Mouse (Mus musculus) thymus, postnatal 36 days (tissue): ENCODE measurements around the gene Cdc42bpg.
A peak's percentile ranks its signal among the peaks of the same experiment; 100 is the strongest.

Experiments
- DNase-seq, 2 experiments: peaks; one replicate each; pipeline ENCODE4 v3.0.0; 2022; ENCODE audit warnings: mixed read lengths in 2 of 2

Cdc42bpg gene

DNA sequence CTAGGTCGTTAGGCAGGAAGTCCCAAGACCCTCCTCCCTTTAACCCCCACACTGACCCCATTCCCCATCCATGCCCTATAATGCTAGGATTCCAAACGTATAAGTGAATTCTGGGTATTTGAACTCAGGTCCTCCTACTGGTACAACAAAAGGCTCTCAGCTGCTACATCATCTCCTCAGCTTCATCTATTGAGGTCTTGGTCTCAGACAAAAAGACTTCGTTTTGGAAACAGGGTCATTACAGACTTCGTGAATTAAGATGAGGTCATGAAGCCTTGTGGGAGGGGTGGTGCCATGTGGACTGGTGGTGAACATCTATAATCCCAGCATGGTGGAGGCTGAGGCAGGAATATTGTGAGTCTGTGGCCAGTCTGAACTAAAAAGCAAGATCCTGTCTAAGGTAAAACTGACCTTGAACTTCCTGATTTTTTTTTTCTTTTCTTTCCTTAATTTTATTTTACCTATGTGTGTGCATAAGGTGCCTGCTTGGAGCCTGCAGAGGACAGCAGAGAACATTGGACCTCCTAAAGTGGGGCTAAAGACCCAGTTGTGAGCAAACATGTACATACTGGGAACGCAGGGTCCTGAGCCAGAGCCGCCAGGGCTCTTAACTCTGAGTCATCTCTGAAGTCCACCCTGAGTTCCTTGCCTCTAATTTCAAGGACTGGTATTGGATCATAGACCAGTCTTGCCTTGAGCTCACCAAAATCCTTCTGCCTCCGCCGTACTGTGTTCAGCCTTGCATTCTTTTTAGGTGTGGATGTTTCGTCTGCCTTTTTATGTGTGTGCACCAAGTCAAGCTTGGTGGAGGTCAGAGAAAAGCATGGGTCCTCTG lies 27.7 kb downstream of the Cdc42bpg start:
- DNase-seq, result no peak

DNA sequence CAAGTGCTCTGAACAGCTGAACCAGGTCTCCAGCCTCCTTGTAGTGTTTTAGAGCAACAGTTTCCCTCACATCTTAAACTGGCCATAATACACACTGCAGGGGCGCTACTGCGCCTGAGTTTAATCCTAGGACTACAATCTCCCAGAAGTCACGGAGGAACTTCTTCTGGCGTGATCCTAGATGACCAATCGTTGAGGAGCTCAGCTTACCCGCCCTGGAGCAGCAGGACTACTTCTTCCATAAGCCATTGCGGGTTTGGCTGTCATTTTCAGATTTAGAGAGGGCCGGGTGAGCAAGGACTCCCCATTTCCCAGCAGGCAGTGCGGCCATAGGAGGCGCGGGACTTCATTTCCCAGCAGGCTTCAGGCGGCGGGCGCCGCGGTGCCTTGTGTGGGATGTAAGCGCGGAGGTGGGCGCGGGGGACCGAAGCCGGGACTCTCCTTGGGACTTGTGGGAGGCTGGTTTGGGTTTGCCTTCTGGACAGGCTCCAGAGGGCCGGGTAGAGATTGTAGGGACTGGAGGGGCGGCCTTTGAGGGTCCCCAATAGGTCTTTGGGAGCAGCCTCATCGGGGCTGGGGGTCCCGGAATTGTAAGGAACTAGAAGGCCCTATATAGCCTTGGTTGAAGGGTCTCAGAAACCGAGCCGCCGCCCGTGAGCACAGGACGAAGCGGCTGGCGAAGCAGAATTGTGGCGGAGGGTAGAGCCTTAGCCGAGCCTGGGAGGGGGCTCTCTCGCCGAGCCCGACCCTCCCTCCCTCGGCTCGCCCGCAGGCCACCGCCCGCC lies 28.6 kb downstream of the Cdc42bpg start, which contains the start of gene Men1:
Men1 (plus strand) TSS at position 307 of the 785 bp plus-strand sequence.
- peak; percentile 88 to 92 for DNase-seq

DNA sequence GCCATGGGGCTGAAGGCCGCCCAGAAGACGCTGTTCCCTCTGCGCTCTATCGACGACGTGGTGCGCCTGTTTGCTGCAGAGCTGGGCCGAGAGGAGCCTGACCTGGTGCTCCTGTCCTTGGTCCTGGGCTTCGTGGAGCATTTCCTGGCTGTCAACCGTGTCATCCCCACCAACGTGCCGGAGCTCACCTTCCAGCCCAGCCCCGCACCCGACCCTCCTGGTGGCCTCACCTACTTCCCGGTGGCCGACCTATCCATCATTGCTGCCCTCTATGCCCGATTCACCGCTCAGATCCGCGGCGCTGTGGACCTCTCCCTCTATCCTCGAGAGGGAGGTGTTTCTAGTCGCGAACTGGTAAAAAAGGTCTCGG lies 29.2 kb downstream of the Cdc42bpg start:
- DNase-seq, result peak; percentile 30 to 52

DNA sequence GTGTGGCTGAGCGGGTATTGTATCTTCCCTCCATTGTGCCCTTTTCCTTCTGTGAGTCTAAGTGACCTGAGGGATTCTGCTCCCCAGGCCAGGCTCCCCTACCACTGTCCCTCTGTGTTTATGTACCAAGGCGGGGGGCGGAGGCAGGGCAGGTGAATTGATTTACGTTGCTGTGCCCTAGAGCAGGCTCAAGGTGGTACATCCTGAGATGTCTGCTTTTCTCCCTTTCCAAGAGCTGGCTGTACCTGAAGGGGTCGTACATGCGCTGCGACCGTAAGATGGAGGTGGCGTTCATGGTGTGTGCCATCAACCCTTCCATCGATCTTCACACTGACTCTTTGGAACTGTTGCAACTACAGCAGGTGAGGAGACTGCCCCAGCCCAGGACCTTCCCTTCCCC lies 30.7 kb downstream of the Cdc42bpg start:
- no peak for DNase-seq

DNA sequence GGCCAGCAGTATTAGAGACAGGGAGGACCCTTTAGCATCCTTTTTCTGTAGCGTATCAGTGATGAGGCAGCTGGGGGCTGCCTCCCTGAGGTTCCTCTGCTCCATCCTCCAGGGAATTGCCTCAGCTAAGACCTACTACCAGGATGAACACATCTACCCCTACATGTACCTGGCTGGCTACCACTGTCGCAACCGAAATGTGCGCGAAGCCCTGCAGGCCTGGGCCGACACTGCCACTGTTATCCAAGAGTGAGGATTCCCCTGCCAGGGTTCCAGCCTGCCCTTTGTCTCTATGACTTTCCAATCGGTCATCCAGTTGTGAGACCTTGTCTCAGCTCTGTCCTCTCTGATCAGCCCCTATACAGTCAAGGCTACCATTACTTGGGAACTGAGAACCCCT lies 31.9 kb downstream of the Cdc42bpg start:
- no peak for DNase-seq

DNA sequence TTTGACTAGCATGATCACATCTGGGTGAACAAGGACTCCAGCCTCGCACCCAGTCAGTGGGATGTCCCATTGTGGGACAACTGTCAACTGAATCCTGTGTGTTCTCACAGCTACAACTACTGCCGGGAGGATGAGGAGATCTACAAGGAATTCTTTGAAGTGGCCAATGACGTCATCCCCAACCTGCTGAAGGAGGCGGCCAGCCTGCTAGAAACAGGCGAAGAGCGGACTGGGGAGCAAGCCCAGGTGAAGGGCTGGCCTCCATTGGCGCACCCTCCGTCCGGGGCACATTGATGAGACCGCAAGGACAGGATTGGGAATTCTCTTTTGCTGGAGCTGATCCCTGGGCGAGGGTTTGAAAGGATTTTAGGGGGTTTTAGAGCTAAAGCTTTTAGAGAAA lies 32.5 kb downstream of the Cdc42bpg start:
- DNase-seq, result no peak

DNA sequence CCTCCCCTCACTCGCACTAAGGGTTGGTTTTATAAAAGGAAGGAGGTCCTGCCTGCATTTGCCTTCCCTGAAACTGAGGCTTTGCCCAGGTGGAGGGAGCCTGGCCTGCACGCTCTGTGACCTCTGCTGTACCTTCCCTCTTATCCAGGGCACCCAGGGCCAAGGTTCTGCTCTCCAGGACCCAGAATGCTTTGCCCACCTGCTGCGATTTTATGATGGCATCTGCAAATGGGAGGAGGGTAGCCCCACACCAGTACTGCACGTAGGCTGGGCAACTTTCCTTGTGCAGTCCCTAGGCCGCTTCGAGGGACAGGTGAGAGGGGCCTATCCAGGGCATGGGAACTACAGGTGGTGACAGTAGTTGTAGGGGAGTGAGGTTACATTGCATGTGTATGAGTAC lies 32.9 kb downstream of the Cdc42bpg start:
- no peak for DNase-seq

DNA sequence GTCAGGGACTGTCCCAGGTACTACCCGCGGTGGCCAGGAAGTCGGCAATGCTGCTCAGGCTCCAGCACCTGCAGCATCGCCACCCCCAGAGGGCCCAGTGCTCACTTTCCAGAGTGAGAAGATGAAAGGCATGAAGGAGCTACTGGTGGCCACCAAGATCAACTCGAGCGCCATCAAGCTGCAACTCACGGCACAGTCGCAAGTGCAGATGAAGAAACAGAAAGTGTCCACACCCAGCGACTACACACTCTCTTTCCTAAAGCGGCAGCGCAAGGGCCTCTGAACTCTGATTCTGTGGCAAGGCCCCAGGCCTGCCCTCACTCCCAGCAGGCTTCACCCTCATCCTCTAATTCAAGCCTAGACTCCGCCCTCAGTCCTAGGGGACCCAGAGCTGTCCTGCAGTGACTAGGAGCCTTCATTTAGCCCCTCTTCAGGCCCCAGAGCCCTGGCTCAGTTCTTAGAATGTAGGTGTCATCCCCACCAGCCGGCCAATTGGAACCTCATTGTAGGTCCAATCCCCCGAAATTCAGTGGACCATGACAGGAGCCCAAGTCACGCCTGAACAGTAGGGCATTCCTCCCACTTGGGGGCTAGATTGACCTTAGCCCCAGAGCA lies 33.7 kb downstream of the Cdc42bpg start:
- DNase-seq, result peak; percentile 74 to 81

DNA sequence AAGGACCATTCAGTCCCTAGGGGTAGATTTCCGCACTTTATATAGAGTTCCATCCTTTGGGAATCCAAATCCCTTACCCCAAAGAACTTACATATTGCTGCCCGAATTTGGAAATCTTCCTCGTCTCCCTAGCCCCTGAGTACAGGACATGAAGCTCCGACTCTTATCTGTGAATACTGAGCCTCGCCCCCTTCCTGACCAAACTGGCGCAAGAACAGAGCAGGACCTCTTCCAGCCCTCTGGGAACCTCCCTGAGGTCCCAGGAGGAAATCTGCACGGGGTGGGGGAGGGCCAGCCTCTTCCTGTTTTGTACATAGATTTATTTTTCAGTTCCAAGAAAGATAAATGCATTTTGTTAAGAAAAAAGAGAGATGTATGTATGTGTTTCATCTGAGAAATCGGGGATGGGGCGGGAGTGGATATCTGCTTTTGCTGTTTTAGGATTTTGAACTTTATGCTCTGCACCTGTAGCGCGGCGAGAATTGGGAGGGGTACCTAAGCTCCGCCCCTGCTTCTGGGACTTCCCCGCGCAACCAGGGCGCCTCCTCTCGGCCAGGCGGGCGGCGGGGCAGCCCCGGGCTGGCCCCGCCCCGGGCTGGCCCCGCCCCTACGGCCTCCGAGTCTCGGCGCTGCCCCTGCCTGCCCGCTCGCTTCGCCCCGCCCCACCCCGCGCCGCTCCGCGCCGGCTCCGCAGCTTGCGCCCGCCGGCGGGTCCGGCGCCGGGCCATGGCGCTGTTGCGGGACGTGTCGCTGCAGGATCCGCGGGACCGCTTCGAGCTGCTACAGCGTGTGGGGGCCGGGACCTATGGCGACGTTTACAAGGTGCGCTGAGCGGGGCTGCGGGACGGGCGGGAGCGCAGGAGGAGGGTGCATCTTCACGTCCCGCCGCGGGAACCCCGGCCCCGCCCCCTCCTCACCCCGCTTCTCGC lies 34.5 kb downstream of the Cdc42bpg start, which contains the start of gene Map4k2:
Map4k2 (plus strand) TSS at position 612 of the 929 bp plus-strand sequence.
- DNase-seq, result peak; percentile 91 to 92

DNA sequence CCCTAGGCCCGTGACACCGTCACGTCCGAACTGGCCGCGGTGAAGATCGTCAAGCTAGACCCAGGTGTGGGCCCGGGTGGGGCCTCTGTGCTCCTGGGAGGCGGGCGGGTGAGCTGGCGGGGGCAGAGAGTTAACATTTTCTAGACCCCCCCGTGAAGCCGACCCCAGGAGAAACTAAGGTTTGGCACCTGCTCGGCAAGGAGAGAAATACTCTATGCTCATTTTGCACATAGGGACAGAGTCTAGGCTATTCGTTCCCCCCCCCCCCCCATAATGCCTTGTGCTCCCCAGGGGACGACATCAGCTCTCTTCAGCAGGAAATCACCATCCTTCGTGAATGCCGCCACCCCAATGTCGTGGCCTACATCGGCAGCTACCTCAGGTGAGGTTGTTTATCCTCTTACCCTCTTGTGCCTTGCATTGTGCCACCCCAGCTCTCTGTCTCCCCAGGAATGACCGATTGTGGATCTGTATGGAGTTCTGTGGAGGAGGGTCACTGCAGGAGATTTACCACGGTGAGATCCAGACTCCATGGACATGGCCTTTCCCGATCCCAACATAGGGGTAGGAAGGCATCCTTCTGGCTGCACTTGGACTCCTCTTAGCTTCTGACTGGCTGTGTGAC lies 35.3 kb downstream of the Cdc42bpg start:
- peak; percentile 49 to 59 for DNase-seq

DNA sequence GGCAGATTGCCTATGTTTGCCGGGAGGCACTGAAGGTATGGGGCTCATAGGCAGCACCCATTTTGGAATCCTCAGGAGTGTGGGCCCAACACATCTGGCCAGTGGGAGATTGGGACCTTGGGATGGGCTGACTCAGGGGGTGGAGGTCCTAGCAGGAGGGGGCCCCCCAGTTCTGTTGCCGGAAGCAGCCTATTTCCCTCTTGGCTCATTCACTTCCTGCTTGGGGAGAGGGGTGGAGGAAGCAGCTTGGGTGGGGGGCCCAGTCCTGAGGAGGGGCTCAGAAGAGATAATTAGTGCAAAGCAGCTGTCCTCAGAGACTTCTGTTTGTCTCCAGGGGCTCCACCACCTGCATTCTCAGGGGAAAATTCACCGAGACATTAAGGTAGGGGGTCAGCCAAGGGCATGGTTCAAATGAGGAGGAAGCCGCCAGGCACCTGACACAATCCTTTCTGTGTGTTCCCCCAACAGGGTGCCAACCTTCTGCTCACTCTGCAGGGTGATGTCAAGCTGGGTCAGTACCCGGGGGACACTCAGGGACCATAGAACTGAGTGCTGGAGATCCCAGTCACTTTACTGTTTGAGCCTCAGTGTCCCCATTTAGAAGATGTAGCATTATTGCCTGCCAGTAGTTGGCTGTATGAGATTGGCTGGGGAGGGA lies 36.1 kb downstream of the Cdc42bpg start:
- DNase-seq, result peak; percentile 55 to 71

DNA sequence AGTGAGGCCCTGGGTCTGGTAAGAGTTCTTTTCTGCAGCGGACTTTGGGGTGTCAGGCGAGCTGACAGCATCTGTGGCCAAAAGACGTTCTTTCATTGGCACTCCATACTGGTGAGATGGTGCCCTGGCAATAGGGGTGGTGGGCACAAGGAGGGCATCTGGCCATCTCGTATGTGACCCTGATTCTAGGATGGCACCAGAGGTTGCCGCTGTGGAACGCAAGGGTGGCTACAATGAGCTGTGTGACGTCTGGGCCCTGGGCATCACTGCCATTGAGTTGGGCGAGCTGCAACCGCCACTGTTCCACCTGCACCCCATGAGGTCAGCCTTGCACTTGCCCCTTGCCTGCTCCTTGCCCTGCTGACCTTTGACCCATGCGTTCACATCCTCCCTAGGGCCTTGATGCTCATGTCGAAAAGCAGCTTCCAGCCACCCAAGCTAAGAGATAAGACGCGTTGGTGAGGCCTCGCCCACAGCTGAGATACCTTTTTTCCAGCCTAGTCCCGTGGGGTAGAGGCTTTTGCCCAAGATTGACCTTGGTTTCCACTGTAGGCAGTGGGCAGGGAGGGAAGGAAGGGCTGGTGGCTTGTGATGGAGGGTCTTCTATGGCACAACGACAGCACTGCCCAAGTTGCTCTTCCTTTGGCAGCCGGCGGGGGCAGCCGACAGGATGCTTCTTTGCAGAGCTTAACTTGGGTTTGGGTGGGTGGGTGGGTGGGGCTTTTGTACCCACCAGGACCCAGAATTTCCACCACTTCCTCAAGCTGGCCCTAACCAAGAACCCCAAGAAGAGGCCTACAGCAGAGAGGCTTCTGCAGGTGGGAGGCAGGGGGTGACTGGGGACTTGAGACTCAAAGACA lies 37.0 kb downstream of the Cdc42bpg start:
- peak in 1 of 2 experiments; percentile 60 for DNase-seq

DNA sequence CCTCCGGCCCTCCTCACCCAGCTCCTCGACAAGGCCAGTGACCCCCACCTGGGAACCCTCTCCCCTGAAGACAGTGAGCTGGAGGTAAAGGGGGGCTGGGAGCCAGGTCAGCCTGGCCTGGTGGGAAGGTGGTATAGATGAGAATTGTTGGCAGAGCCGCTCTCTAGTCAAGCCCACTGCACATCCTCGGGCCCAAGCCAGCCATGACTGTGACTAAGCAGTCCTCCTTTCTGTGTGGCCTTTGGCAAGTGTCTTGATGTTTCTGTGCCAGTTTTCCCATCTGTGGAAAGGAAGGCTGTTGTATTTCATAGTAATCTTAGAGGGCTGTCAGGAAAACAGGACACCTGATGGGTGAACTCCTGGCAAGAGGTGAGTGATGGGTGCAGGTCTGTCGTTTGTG lies 37.7 kb downstream of the Cdc42bpg start:
- DNase-seq, result no peak

DNA sequence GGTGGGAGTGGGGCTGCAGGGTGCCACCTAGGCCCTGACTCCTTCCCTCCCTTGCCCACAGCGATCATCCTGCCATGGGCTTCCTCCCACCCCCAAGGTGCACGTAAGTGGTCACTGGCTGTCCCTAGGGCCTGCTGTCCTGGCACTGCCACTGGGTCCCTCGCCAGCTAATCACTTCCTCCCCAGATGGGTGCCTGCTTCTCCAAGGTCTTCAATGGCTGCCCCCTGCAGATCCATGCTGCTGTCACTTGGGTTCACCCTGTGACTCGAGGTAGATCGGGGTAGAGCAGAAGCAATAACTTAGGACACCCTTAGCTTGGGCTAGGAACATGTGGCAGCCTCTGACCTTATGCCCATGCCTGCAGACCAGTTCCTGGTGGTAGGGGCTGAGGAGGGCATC lies 39.8 kb downstream of the Cdc42bpg start:
- DNase-seq, result no peak

DNA sequence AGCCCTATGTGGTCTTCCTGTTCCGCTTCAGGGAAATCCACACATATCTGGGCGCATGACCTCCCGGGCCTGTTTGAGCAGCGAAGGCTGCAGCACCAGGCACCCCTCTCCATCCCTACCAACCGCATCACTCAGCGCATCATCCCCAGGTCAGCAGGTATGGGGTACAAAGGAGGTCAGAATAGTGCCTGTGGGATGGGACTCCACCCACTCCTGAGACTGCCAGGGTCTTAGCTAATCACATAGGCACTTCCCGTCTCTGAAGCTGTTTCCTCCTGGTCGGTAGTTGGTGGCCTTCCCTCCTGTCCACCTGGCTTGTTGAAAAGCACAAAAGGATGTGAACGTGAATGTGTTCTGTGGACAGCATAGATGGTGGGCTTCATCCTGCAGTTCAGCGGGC lies 40.4 kb downstream of the Cdc42bpg start:
- DNase-seq, result no peak

DNA sequence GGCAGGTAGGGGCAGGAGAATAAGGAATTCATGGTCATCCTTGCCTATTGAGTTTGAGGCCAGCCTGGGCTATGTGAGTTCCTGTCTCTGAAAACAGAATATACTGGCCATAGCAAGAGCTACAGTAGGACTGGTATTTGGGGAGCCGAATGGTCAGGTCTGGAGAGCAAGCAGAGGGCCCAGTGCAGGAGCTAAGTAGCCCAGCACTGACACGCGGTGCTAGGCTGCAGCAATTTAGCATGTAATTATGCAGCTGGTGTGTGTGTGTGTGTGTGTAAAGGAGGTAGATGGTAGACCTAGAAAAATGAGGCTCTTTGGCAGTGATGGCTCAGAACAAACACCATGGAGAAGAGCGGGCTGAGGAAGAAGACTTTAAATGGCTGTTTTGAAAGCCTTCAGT lies 41.4 kb downstream of the Cdc42bpg start:
- no peak for DNase-seq

DNA sequence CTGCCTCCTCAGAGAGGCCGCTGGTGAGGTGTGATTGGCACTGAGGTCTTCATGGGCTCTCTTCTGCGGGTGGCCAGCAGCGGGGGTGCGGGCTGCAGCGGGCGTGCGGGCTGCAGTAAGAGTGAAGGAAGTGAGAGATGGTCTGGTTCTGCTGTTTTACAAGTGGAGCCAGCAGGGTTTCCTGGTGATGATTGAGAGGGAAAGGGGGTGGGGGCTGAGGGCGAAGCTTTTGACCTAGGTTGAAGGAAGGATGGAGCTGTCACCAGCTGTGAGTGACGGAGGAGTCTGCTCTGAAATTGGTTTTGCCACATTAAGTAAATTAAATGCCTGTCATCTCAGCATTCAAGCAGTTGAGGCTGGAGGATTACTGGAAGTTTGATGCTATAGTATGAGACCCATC lies 42.5 kb downstream of the Cdc42bpg start:
- DNase-seq, result no peak

DNA sequence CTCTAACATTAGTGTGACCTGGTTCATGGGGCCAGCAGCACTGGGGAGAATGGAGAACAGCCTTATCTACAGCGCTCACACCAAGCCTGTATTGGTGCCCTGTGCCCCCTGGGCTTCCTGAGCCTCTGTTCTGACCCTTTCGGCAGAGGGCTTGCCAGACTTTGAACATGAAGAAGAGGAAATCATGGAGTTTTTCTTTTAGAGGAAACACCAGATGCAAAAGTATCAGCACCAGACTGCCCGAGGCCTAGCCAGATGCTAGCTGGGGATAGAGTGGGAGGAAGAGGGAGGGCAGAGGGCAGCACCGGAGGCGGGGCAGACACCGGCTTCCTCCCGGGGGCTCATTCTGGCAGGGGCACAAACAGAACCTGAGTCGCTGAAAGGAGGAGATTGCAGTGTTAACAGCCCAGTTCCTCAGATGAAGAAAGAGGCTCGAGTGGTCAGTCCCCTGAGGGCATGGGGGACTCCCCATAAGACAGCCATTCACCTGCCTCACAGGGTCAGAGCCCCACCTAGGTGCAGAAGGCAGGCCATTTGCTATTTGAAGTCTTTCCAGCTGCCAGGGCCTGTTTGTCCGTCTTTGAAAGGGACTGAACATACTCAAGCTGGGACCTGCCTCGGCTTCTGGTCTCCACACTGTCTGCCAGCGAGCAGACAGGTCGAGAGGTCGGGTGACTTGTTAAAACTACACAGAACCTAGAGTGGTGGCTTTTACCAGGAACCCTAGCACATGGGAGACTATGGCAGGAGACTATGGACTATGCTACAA lies 43.1 kb downstream of the Cdc42bpg start:
- peak in 1 of 2 experiments; percentile 51 for DNase-seq

DNA sequence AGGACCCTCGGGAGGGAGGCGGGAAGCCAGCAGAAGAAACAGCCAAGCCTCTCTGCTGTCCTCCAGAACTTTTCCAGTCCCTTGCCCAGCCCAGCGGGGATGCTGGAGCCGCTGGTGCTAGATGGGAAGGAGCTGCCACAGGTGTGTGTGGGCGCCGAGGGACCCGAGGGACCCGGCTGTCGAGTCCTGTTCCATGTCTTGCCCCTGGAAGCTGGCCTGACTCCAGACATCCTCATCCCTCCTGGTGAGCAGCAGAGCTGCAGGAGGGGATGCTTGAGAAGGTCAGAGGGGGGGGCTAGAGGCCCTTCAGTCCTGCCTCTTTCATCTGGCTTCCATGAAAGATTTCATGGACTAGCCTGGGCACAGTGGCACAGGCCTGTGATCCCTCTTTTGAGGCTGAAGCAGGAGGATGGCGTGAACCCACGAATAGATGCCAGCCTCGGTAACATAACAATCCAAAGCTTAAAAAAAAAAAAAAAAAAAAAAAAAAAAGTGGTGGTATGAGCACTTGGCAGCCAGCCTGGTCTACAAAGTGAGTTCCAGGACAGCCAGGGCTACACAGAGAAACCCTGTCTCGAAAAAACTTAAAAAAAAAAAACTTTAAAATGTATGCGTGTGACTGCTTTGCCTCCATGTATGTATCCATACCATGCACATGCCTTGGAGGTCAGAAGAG lies 45.3 kb downstream of the Cdc42bpg start:
- DNase-seq, result no peak
